Mouse (Mus musculus) forebrain, postnatal 0 days (tissue): ENCODE data around the gene Pdzd9. TPM values are rescaled to one million over a fixed set of nuclear protein-coding genes. Genes with fewer than 3 reads are reported as not detected.

ENCODE experiments used
- ATAC-seq: fragments of 200-750 bp; cut with Nextera tagmentation; 2 replicates; pipeline ENCODE4 v1.8.0; 2017; ENCODE audit warnings: mild to moderate bottlenecking, moderate library complexity
- DNase-seq: peaks from one replicate; pipeline ENCODE4 v3.0.0-alpha.2; 2015
- H3K27ac ChIP-seq: fragments of 300-500 bp; sonication (generic); 2 replicates; pipeline ENCODE4 v1.5.1; 2014; ENCODE audit warnings: low read depth, mild to moderate bottlenecking, antibody characterized with exemption, low read length, moderate library complexity, mixed read lengths
- H3K27me3 ChIP-seq: fragments of 300-500 bp; sonication (generic); 2 replicates; pipeline ENCODE4 v1.6.1; 2014; ENCODE audit warnings: mild to moderate bottlenecking, low read length, mixed read lengths; ENCODE audit not compliant: insufficient read depth
- H3K36me3 ChIP-seq: fragments of 300-500 bp; sonication (generic); 2 replicates; pipeline ENCODE4 v1.6.1; 2014; ENCODE audit warnings: mild to moderate bottlenecking, moderate library complexity; ENCODE audit not compliant: insufficient read depth
- H3K4me1 ChIP-seq: fragments of 300-500 bp; sonication (generic); 2 replicates; pipeline ENCODE4 v1.6.1; 2014; ENCODE audit warnings: antibody characterized with exemption; ENCODE audit not compliant: insufficient read depth
- H3K4me2 ChIP-seq: fragments of 300-500 bp; sonication (generic); 2 replicates; pipeline ENCODE4 v1.6.1; 2014; ENCODE audit warnings: low read depth, mild to moderate bottlenecking, moderate library complexity
- H3K4me3 ChIP-seq: fragments of 300-500 bp; sonication (generic); 2 replicates; pipeline ENCODE4 v1.5.1; 2014; ENCODE audit warnings: low read depth, low read length, mixed read lengths
- H3K9ac ChIP-seq: fragments of 300-500 bp; sonication (generic); 2 replicates; pipeline ENCODE4 v1.6.1; 2014; ENCODE audit warnings: mild to moderate bottlenecking
- H3K9me3 ChIP-seq: fragments of 300-500 bp; sonication (generic); 2 replicates; pipeline ENCODE4 v1.6.1; 2016; ENCODE audit warnings: low read length
- CTCF ChIP-seq: sonication (generic); IDR thresholded peaks from 2 replicates; pipeline ENCODE4 v1.5.1; 2016; ENCODE audit warnings: antibody characterized with exemption, control low read depth, low read depth
- WGBS: fragments of 180-500 bp; shearing (Covaris S2); extraction: QIAGEN DNeasy Blood & Tissue Kit; methylation state at CpG from one replicate; pipeline ENCODE4 v1.1.7; 2014; 5-methylcytosine and 5-hydroxymethylcytosine counted together
- polyA plus RNA-seq: library from polyadenylated mRNA; unstranded; fragments of >200 nt; fragmentation: Nextera tagmentation; extraction: Ambion mirVana; gene quantifications from 2 replicates; pipeline ENCODE4 v1.2.1, GENCODE M21; 2015
- total RNA-seq: library from RNA; depleted of rRNA; stranded (reverse); fragments of >200 nt; gene quantifications from 2 replicates; pipeline ENCODE4 v1.2.3, GENCODE M21; 2014; rRNA removed

Pdzd9 gene
- total and polyA plus RNA-seq, 2 experiments from 2014 or later, result 0.22 to 0.24 TPM

GRCm38 (mm10) chr7:120620075-120620771 lies 49.9 kb downstream of the Pdzd9 start:
- Histone ChIP-seq H3K27ac (no peak overlapping the region), H3K9me3 (no peaks in the 10 kb centered on the region), H3K4me1 (no peaks in the 10 kb centered on the region), H3K36me3 (no peaks in the 10 kb centered on the region), H3K4me3 (no peak overlapping the region), H3K9ac (no peak overlapping the region), H3K4me2 (no peak overlapping the region), H3K27me3 (no peaks in the 10 kb centered on the region)
- DNase-seq (no peak), ATAC-seq (no peak)
- TF ChIP-seq CTCF, result no peak
- WGBS, result 63% methylated on average over 8 of the region's 8 CpGs

Other genes with a start within 250 kb of the Pdzd9 start
- gene Uqcrc2, start 35.2 kb downstream of the Pdzd9 start, total RNA-seq, result 192 and 198 TPM in 2 replicates
- 239 and 241 TPM in 2 replicates for gene Uqcrc2, start 35.2 kb downstream of the Pdzd9 start, polyA plus RNA-seq
- gene Mosmo, start 7.3 kb upstream of the Pdzd9 start, total RNA-seq, result 29.5 and 35.0 TPM in 2 replicates
- gene Mosmo, start 7.3 kb upstream of the Pdzd9 start, polyA plus RNA-seq, result 9.4 and 11.8 TPM in 2 replicates
- gene Vwa3a, start 69.0 kb upstream of the Pdzd9 start, total RNA-seq, result 2.1 and 5.0 TPM in 2 replicates
- gene Vwa3a, start 69.0 kb upstream of the Pdzd9 start, polyA plus RNA-seq, result 1.1 and 2.5 TPM in 2 replicates
- not detected in 2 replicates for gene Gm5737, start 142.0 kb upstream of the Pdzd9 start, total RNA-seq
- gene Gm5737, start 142.0 kb upstream of the Pdzd9 start, polyA plus RNA-seq, result 0.16 TPM in 1 of 2 replicates, not detected in the other
- gene Eef2k, start 172.5 kb upstream of the Pdzd9 start, total RNA-seq, result 53.8 and 56.4 TPM in 2 replicates
- gene Eef2k, start 172.5 kb upstream of the Pdzd9 start, polyA plus RNA-seq, result 31.6 and 35.4 TPM in 2 replicates
- gene Polr3e, start 247.4 kb upstream of the Pdzd9 start, total RNA-seq, result 28.3 and 31.2 TPM in 2 replicates
- gene Polr3e, start 247.4 kb upstream of the Pdzd9 start, polyA plus RNA-seq, result 18.1 and 20.9 TPM in 2 replicates